Mouse (Mus musculus) midbrain, embryonic 16.5 days (tissue): ENCODE results near the gene Col4a5. TPM values are rescaled to one million over a fixed set of nuclear protein-coding genes. Genes with fewer than 3 reads are reported as not detected.
A peak's percentile ranks its signal among the peaks of the same experiment; 100 is the strongest.

ENCODE experiments used
- ATAC-seq: fragments of 200-750 bp; cut with Nextera tagmentation; 2 replicates; pipeline ENCODE4 v1.8.0; 2017; ENCODE audit warnings: moderate TSS enrichment
- H3K27ac ChIP-seq: fragments of 300-500 bp; sonication (generic); 2 replicates; pipeline ENCODE4 v1.5.1; 2014; ENCODE audit warnings: mild to moderate bottlenecking, low read length, mixed read lengths
- H3K27me3 ChIP-seq: fragments of 300-500 bp; sonication (generic); 2 replicates; pipeline ENCODE4 v1.6.1; 2014; ENCODE audit warnings: low read depth, low read length, mixed read lengths; ENCODE audit not compliant: control insufficient read depth, insufficient read depth
- H3K36me3 ChIP-seq: fragments of 300-500 bp; sonication (generic); 2 replicates; pipeline ENCODE4 v1.6.1; 2014; ENCODE audit warnings: mild to moderate bottlenecking, low read length, moderate library complexity, mixed read lengths; ENCODE audit not compliant: control insufficient read depth, insufficient read depth
- H3K4me1 ChIP-seq: fragments of 300-500 bp; sonication (generic); 2 replicates; pipeline ENCODE4 v1.6.1; 2014; ENCODE audit warnings: mild to moderate bottlenecking, low read length, mixed read lengths; ENCODE audit not compliant: control insufficient read depth, insufficient read depth
- H3K4me2 ChIP-seq: fragments of 300-500 bp; sonication (generic); 2 replicates; pipeline ENCODE4 v1.6.1; 2014; ENCODE audit warnings: mild to moderate bottlenecking, low read length, mixed read lengths
- H3K4me3 ChIP-seq: fragments of 300-500 bp; sonication (generic); 2 replicates; pipeline ENCODE4 v1.5.1; 2014; ENCODE audit warnings: low read depth, mild to moderate bottlenecking, low read length, moderate library complexity, mixed read lengths
- H3K9ac ChIP-seq: fragments of 300-500 bp; sonication (generic); 2 replicates; pipeline ENCODE4 v1.6.1; 2014; ENCODE audit warnings: low read depth, low read length, mixed read lengths
- H3K9me3 ChIP-seq: fragments of 300-500 bp; sonication (generic); replicated peaks from 2 replicates; pipeline ENCODE4 v1.6.1; 2014; ENCODE audit warnings: mild to moderate bottlenecking, low read length, mixed read lengths; ENCODE audit not compliant: control insufficient read depth, poor library complexity, severe bottlenecking
- WGBS: fragments of 180-500 bp; shearing (Covaris S2); extraction: QIAGEN DNeasy Blood & Tissue Kit; methylation state at CpG from one replicate; pipeline ENCODE4 v1.1.7; 2014; 5-methylcytosine and 5-hydroxymethylcytosine counted together
- polyA plus RNA-seq: library from polyadenylated mRNA; unstranded; fragments of >200 nt; fragmentation: Nextera tagmentation; extraction: Ambion mirVana; gene quantifications from 2 replicates; pipeline ENCODE4 v1.2.1, GENCODE M21; 2015

The Col4a5 gene
- 6.9 and 7.0 TPM in 2 replicates for polyA plus RNA-seq

- WGBS, result 14% methylated on average over 12 of the region's 13 CpGs
- peak within 1 kb of the TSS; percentile 41 for H3K4me3 ChIP-seq
- H3K4me2 ChIP-seq, result peak within 1 kb of the TSS; percentile 72
- peak; percentile 76; the same call in 1 of the 2 replicates for ATAC-seq
- H3K27ac ChIP-seq, result no peak within 1 kb of the TSS
- H3K36me3 ChIP-seq, result no peaks in the 10 kb centered on the region
- no peaks in the 10 kb centered on the region for H3K9me3 ChIP-seq
- peaks cover 13% of the 10 kb centered on the region for H3K27me3 ChIP-seq
- 0 out of 2 replicates have a peak within 1 kb of the TSS, but pooled peaks have one; percentile 20 for H3K9ac ChIP-seq
- H3K4me1 ChIP-seq, result no peaks in the 10 kb centered on the region
Measured at GRCm38 (mm10) chrX:141475110-141475509, at the start of gene Col4a5. Gene Col4a5 (plus strand): TSS chrX:141475385.

- Histone ChIP-seq H3K4me3 (no peak overlapping the region), H3K4me1 (no peaks in the 10 kb centered on the region), H3K4me2 (no peak overlapping the region), H3K9ac (no peak overlapping the region), H3K27ac (no peak overlapping the region), H3K27me3 (no peaks in the 10 kb centered on the region; the same call in 1 of the 2 replicates), H3K9me3 (no peaks in the 10 kb centered on the region), H3K36me3 (no peaks in the 10 kb centered on the region)
- ATAC-seq, result no peak
- WGBS, result 90% methylated on average over 6 of the region's 6 CpGs
Measured at GRCm38 (mm10) chrX:141436780-141437179, 38.4 kb upstream of the Col4a5 start.

GRCm38 (mm10) chrX:141439423-141439822 is 35.8 kb upstream of the Col4a5 start:
- H3K9me3 ChIP-seq, result no peaks in the 10 kb centered on the region
- H3K36me3 ChIP-seq, result no peaks in the 10 kb centered on the region
- H3K4me3 ChIP-seq, result no peak overlapping the region
- H3K9ac ChIP-seq, result no peak overlapping the region
- no peak overlapping the region for H3K4me2 ChIP-seq
- no peaks in the 10 kb centered on the region; the same call in 1 of the 2 replicates for H3K27me3 ChIP-seq
- no peak overlapping the region for H3K27ac ChIP-seq
- WGBS, result 76% methylated on average over 2 of the region's 2 CpGs
- no peaks in the 10 kb centered on the region for H3K4me1 ChIP-seq
- no peak for ATAC-seq

- Histone ChIP-seq H3K27ac (no peak overlapping the region), H3K36me3 (no peaks in the 10 kb centered on the region), H3K4me3 (no peak overlapping the region), H3K9ac (no peak overlapping the region), H3K4me1 (no peaks in the 10 kb centered on the region), H3K9me3 (no peaks in the 10 kb centered on the region), H3K27me3 (no peaks in the 10 kb centered on the region; the same call in none of the 2 replicates), H3K4me2 (no peak overlapping the region)
- 82% methylated on average over 1 of the region's 1 CpGs for WGBS
- ATAC-seq, result no peak
Measured at GRCm38 (mm10) chrX:141447936-141448335, 27.2 kb upstream of the Col4a5 start.

GRCm38 (mm10) chrX:141473470-141474302 is 1.5 kb upstream of the Col4a5 start, which contains the start of gene Col4a6:
Gene Col4a6 (minus strand): TSS chrX:141474076.
- H3K9me3 ChIP-seq, result no peaks in the 10 kb centered on the region
- H3K27ac ChIP-seq, result no peak within 1 kb of the TSS
- peak within 1 kb of the TSS; percentile 41 for H3K4me3 ChIP-seq
- no peak within 1 kb of the TSS for H3K9ac ChIP-seq
- no peaks in the 10 kb centered on the region for H3K4me1 ChIP-seq
- WGBS, result 18% methylated on average over 16 of the region's 16 CpGs
- ATAC-seq, result peak; percentile 67; the same call in 1 of the 2 replicates
- peak within 1 kb of the TSS; percentile 72 for H3K4me2 ChIP-seq
- peaks cover 13% of the 10 kb centered on the region for H3K27me3 ChIP-seq
- H3K36me3 ChIP-seq, result no peaks in the 10 kb centered on the region

GRCm38 (mm10) chrX:141475566-141476327 is 562 bp downstream of the Col4a5 start:
- H3K4me2 ChIP-seq, result peak overlapping the region; percentile 72
- WGBS, result 23% methylated on average over 14 of the region's 14 CpGs

GRCm38 (mm10) chrX:141494545-141494944 is 19.4 kb downstream of the Col4a5 start:
- H3K27ac ChIP-seq, result no peak overlapping the region
- no peak overlapping the region for H3K4me2 ChIP-seq
- no peak for ATAC-seq
- no peak overlapping the region for H3K4me3 ChIP-seq
- no peak overlapping the region for H3K9ac ChIP-seq
- 51% methylated on average over 4 of the region's 4 CpGs for WGBS
- H3K9me3 ChIP-seq, result no peaks in the 10 kb centered on the region
- no peaks in the 10 kb centered on the region for H3K36me3 ChIP-seq
- no peaks in the 10 kb centered on the region; the same call in none of the 2 replicates for H3K27me3 ChIP-seq
- H3K4me1 ChIP-seq, result no peaks in the 10 kb centered on the region

More at GRCm38 (mm10) chrX:141475566-141476327, 562 bp downstream of the Col4a5 start:
- Histone ChIP-seq H3K9me3 (no peaks in the 10 kb centered on the region), H3K36me3 (no peaks in the 10 kb centered on the region), H3K9ac (0 out of 2 replicates have a peak overlapping the region, but pooled peaks have one; percentile 20), H3K27ac (no peak overlapping the region), H3K4me1 (no peaks in the 10 kb centered on the region), H3K4me3 (peak overlapping the region; percentile 41), H3K27me3 (peaks cover 12% of the 10 kb centered on the region)
- peak; percentile 77 for ATAC-seq

GRCm38 (mm10) chrX:141503125-141503524 is 27.9 kb downstream of the Col4a5 start:
- Histone ChIP-seq H3K27ac (no peak overlapping the region), H3K4me3 (no peak overlapping the region), H3K9ac (no peak overlapping the region), H3K9me3 (no peaks in the 10 kb centered on the region), H3K27me3 (no peaks in the 10 kb centered on the region), H3K36me3 (no peaks in the 10 kb centered on the region), H3K4me2 (no peak overlapping the region), H3K4me1 (no peaks in the 10 kb centered on the region)
- peak; percentile 77; the same call in 1 of the 2 replicates for ATAC-seq
- WGBS, result 74% methylated on average over 1 of the region's 1 CpGs
